Mouse (Mus musculus) left cerebral cortex, adult 11 months (tissue): ENCODE measurements around the gene Bloc1s1.

Experiments used
- DNase-seq: peaks from one replicate; pipeline ENCODE4 v3.0.0; 2022; ENCODE audit warnings: low spot score

The Bloc1s1 gene

GRCm38 (mm10) chr10:128923935-128924334, at the start of gene Bloc1s1:
Gene Bloc1s1, minus strand, starts transcription at chr10:128924035.
- DNase-seq: no peak

- DNase-seq: no peak
These were observed 49.0 kb upstream of the Bloc1s1 start for GRCm38 (mm10) chr10:128972841-128973240.

GRCm38 (mm10) chr10:128970740-128971250, 47.0 kb upstream of the Bloc1s1 start:
- DNase-seq: no peak

DNA sequence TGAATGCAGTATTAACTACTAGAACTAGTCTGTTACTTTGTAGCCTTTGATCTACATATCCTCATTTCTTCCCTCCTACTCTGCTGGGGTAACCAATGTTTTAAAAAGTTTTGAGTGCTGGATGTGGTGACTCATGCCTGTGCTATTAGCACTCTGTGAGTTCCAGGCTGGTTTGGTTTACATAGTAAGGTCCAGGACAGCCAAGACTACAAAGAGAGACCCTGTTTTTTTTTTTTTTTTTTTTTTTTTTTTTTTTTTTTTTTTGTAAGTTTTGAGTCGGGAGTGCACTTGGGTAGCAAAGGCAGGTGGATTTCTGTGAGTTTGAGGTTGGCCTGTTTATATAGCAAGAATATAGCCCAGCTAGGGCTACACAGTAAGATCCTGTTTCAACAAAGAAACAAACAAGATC, 44.5 kb upstream of the Bloc1s1 start:
- DNase-seq: no peak

DNA sequence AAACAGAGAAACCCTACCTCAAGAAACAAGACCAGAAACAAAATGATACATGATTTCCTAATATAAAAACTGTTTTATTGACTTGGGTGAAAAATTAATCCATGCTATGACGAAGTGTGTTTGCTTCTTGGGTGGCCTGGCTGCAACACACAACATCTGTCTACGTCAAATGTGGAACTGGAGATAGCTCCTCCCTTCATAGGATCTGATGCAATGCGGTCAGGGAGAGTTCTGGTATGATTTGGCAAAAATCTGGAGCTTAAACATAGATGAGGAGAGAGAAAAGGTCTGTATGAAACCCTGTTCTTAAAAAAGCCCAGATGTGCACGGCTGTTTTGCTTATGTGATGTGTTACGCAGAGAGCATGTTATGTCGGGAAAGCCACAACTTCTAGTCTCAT, 42.0 kb upstream of the Bloc1s1 start:
- DNase-seq: no peak

GRCm38 (mm10) chr10:128964961-128965360, 41.1 kb upstream of the Bloc1s1 start:
- DNase-seq: no peak

DNA sequence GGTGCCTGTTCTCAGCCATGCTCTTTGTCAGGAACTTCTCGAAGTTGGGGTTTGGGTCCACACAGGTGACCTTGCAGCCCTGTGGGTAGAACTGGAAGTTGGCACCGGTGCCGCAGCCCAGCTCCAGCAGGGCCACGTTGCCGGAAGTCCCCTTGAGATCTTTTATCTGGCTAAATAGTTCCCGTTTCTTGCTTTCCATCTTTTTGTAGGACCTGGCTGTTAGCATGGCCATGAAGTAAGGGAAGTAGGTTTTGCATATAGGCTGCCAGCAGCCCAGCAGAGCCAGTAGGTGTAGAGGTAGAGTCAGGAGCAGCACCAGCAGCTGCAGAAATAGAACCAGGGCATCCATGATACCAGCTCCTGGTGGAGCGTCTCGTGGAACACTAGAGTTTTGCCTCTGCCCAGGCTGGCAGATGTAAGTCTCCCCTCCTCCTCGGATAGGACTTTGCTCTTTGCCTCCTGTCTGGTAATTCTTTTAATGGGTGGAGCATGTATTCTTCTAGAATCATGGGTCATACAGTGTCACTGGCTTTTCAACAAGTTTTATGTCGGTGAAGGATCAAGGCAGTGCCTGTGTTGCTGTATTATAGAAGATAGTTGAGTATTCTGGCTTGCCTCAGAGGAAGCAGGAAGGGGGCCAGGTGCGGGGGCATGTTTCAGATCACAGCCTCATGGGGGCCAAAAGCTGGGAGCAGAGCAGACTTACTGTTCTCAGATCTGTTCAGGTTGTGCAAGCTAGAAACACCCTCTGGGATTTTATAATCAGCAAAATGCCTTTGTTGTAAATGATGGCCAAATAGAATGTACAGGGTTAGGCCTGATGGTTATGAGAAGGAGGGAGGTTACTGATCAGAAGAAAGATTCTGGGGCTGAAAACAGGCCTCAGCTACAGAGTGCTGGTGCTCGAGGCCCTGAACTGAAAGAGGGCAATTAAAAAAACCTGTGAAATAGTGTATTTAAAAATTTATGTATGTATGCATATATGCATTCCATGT, 37.1 kb upstream of the Bloc1s1 start, which contains the start of gene Mettl7b:
Gene Mettl7b, minus strand, starts transcription at position 399 of the 995 bp plus-strand sequence.
- DNase-seq: no peak

GRCm38 (mm10) chr10:128960142-128960541, 36.3 kb upstream of the Bloc1s1 start:
- DNase-seq: no peak

GRCm38 (mm10) chr10:128958340-128958739, 34.5 kb upstream of the Bloc1s1 start:
- DNase-seq: no peak

- DNase-seq: no peak
These were observed 26.5 kb upstream of the Bloc1s1 start for GRCm38 (mm10) chr10:128950208-128950887.

DNA sequence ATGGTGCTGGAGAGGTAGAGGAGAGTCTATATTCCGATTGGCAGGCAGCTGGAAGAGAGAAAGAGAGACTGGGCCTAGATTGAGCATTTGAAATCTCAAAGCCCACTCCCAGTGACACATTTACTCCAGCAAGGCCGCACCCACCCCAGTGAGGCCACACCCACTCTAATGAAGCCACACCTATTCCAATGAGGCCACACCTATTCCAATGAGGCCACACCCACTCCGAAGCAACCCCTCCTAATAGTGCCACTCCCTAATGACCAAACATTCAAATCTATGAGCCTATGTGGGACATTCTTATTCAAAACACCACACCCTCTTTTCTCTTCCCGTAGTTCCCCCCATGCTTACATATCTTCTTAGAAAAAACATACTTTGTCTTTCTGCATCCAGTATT, 23.7 kb upstream of the Bloc1s1 start:
- no peak for DNase-seq

DNA sequence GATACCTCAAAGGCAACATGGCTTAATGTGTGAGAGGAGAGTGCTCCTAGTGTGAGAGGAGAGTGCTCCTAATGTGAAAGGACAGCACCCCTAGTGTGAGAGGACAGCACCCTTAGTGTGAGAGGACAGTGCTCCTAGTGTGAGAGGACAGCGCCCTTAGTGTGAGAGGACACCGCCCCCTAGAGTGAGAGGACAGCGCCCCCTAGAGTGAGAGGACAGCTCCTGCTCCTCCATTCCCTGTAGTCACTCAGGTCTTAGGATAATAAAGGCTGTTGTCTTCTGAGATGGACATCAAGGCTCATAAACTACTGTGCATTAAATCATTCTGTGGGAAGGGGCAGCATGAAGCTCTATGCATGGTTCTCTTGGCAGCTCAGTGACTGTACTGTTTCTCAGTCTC, 21.8 kb upstream of the Bloc1s1 start:
- no peak for DNase-seq

GRCm38 (mm10) chr10:128940475-128941061, 16.7 kb upstream of the Bloc1s1 start:
- DNase-seq: no peak

- no peak for DNase-seq
These were observed 15.1 kb upstream of the Bloc1s1 start for GRCm38 (mm10) chr10:128938974-128939373.

GRCm38 (mm10) chr10:128938457-128938856, 14.6 kb upstream of the Bloc1s1 start:
- no peak for DNase-seq

- DNase-seq: no peak
These were observed 14.0 kb upstream of the Bloc1s1 start for GRCm38 (mm10) chr10:128937756-128938390.

DNA sequence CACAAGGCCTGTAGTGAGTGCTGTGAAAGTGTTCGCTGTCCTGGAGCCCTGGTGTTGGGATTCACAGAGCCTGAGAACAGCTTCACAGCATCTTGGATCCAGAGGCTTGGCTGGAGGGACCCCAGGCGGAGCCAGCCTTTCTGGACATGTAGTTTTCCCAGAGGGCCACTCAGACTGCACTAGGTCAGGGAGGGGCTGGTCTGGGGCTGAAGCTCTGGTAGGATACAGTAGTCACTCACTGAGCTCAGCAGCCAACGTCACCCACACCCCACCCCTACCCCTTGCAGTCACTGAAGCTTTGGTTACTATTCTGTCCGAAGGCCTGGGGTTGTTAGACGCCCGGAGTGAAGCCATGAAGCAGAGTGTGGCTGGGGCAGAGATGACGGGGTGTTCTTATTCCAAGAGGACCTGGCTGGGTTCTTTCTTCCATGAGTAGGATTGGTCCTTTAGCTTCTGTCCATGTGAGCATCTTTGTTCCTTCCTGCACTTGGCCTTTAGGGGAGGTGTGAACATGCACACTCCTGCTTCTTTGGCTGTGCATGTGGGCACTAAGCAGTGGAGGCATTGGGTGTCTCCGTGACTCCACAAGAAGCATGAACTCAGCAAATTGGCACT, 12.1 kb upstream of the Bloc1s1 start:
- DNase-seq: no peak

DNA sequence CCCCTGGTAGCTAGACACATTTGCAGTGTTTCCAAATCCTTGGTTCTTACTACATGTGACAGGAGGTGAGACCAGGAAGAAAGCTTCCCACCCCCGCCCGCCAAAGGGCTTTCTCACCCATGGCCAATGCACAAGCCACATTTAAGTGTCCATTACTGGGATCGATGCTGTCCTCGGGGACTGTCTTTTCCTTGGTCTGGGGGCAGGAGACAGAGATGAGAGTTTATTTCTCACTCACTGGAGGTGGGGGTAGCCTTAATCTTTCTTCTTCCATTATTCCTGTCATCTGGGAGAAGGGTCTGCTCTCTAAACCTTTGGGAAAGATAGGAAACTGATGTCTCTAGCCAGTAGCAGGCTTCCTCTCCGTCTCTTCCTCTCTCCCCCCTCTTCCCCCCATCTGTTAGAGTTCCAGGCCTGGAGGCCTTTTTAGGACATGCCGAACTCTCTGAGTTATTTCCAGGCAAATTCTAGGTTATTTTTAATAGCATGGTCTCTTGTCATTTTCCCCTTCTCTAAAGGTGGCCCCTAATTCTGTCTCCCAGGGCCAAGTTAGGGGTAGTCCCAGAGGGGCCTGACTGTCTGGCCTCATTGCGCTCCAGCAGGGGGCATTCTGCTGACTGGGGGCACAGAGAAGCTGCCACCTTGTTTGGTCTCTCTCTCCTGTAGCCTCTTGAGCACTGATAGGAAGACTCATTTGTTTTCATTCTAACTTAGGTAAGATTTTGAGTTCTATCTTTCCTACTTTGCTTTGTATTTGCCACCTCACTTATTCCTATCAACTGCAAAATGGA, 11.4 kb upstream of the Bloc1s1 start:
- DNase-seq: no peak

DNA sequence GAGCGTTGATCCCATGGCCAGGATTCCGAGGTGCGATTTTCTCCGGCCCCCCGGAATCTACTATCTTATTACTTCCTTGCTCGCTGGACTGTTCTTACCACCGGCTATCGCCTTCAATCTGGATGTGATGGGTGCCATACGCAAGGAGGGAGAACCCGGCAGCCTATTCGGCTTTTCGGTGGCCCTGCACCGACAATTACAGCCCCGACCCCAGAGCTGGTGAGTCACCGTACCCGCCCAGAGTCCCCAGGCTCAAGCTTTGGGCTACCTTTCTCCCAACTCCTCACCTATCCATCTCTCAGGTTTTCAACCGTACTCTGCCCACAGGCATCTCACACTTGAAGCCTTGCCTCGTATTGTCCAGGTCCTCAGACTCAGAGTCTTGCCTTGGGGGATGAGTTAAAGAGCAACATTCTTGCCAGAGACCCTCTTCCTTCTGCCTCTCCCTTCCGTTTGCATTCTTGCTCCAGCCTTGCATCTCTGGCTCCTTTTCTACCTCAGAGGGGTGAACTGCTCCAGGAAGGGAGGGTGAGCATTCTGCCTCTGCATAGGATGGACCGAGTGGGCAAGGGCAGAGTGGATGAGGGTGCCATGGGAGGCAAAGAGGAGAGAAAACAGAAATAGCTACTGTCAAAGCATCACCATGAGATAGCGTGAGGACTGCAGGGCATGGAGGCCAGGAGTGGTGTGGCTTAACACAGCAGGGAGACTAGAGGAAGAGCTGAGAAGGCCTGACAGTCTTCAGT, 10.3 kb upstream of the Bloc1s1 start:
- DNase-seq: no peak

- DNase-seq: no peak
These were observed 9.7 kb upstream of the Bloc1s1 start, which contains the start of gene Itga7 for GRCm38 (mm10) chr10:128933574-128933973. Gene Itga7, plus strand, starts transcription at chr10:128933818.
